Mouse (Mus musculus): ENCODE results near the gene Mipol1.

DNA sequence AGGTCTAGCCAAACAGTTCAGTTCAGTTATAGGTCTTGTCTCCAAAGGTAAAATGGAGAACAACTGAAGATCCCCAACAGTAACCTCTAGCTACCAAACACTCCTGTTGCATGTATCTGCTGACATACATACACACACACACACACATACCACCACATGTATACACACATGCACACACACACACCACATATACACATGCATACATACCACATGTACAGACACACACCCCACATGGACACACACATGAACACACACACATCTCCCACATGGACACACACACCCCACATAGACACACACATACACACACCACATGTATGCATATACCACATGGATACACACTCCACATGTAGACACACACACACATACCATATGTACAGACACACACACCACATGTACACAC, 32.0 kb upstream of the Mipol1 start:
- TF ChIP-seq GATA1 (IDR thresholded peaks at IDR 0.05; ENCODE audit: borderline replicate concordance, low read length) (no peak), FLI1 (IDR thresholded peaks at IDR 0.05; ENCODE audit: low read length) (no peak)
